Mouse (Mus musculus): Measurements from ENCODE around the gene Apoc4.

Apoc4 gene

GRCm38 (mm10) chr7:19632275-19632674 lies 49.0 kb downstream of the Apoc4 start:
- no peak for DNase-seq (ENCODE audit: extremely low spot score, low read depth, low spot score)

DNA sequence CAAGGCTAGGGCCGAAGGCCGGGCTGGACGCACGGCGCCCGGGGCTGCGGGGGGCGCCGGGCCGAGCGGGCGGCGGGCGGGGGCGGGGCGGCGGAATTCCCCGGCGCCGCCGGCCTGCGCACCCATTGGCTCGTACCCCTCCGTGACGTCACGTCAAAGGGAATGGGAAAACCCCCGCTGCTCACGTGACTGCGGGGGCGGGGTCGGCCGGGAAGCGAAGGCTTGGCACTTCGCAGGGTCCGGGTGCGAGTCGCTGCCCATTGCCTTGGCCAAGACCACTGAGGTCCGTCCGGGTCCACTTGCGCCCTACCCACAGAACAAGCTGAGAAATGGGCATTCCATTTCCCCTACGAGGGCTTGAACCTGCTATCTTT lies 51.9 kb downstream of the Apoc4 start, which contains the start of gene Relb:
TSS of gene Relb (minus strand) at position 78 of the 374 bp plus-strand sequence.
- peak; percentile 35 for DNase-seq (ENCODE audit: extremely low spot score, low read depth, low spot score)

- peak; percentile 71 for DNase-seq (ENCODE audit: extremely low spot score, low read depth, low spot score)
These were observed 52.5 kb downstream of the Apoc4 start for GRCm38 (mm10) chr7:19628536-19629360.

DNA sequence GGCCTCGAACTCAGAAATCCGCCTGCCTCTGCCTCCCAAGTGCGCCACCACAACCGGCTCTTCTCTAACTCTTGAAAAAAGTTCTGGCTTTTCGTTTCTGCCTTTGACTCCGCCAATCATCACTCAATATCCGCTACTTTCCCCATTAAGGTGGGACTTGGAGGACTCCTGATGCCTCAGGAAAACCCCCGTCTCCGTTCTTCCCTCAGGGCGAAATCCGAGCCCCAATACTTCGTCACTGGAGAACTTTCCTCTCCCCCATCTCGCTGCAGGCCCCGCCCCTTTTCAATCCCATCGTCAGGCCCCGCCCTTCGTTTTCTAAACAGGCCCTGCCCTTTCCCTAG lies 53.1 kb downstream of the Apoc4 start:
- DNase-seq (ENCODE audit: extremely low spot score, low read depth, low spot score), result no peak
